Mouse (Mus musculus): Measurements from ENCODE around the gene Cep85l. TPM values are rescaled to one million over a fixed set of nuclear protein-coding genes. Genes with fewer than 3 reads are reported as not detected.

The Cep85l gene
- polyA plus RNA-seq, 1 experiment from 2014 or later = 7.7 TPM

DNA sequence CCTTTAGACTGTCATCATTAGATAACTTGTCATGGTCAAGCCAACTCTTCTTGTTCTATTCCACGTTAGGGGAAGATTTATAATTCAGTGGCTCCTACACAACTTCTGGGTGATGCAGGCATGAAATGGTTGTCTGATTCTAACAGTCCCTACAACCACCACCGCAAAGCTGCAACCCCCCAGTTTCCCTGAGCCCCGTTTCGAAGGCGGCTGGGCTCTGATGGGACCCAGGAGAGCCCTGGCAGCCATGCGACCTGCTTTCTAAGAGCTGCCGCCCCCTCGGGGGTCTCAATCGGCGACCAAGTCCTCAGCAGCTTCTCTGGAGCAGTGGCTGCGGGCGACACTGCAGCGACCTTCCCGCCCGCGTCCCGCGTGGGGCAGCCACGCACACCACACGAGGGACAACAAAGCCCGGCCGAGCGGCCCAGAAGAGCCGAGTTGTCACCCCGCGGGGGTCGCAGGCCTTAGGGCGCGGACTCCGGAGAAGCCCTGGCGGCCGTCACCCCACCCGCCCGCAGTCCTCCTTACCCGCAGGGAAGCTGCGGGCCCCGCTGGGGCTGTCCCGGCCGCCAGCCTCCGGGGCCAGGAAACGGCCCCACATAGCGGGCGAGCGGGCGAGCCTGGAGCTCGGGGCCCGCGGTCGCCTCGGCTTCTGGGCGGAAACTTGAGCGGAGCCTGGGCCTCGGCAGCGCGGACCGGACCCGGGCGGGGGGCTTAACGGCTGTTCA lies 602 bp downstream of the Cep85l start:
- ATAC-seq (ENCODE audit: low FRiP score, low TSS enrichment) = peak; percentile 91
- H3K4me3 ChIP-seq (ENCODE audit: low read length) = peak overlapping the region; percentile 91
- peaks cover 9% of the 10 kb centered on the region; the same call in 1 of the 2 replicates for H3K4me1 ChIP-seq (ENCODE audit: control insufficient read depth, insufficient read depth, low read length)
- H3K27me3 ChIP-seq (ENCODE audit: control insufficient read depth, insufficient read depth, low read length) = no peaks in the 10 kb centered on the region
- no peaks in the 10 kb centered on the region for H3K36me3 ChIP-seq (ENCODE audit: control insufficient read depth, insufficient read depth, low read length)
- peak overlapping the region; percentile 93 for H3K27ac ChIP-seq (ENCODE audit: low read depth, low read length)
- H3K4me2 ChIP-seq (replicated peaks; ENCODE audit: low read depth, low read length) = peak overlapping the region; percentile 74
- H3K9ac ChIP-seq (ENCODE audit: low read depth, low read length) = peak overlapping the region; percentile 96
- no peaks in the 10 kb centered on the region for H3K9me3 ChIP-seq (ENCODE audit: control insufficient read depth, low read length)
- under 1% methylated on average over 44 of the region's 59 CpGs for WGBS

DNA sequence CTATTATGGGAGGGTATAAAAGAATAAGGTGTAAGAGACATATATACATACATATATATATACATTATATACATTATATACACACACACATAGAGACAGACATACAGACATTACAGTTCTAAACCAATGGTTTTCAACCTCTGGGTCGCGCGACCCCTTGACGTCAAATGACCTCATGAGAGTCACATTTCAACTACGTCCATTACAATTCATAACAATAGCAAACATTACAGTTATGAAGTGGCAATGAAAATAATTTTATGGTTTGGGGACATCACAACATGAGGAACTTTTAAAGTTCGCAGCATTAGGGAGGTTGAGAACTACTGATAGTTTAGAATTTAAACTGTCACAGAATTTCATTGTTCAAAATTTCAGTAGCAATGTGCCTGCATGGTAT lies 1.5 kb downstream of the Cep85l start:
- H3K4me2 ChIP-seq (replicated peaks; ENCODE audit: low read depth, low read length) = peak overlapping the region; percentile 74
- 75% methylated on average over 6 of the region's 6 CpGs for WGBS
- no peaks in the 10 kb centered on the region for H3K36me3 ChIP-seq (ENCODE audit: control insufficient read depth, insufficient read depth, low read length)
- H3K27me3 ChIP-seq (ENCODE audit: control insufficient read depth, insufficient read depth, low read length) = no peaks in the 10 kb centered on the region
- no peak for ATAC-seq (ENCODE audit: low FRiP score, low TSS enrichment)
- H3K9ac ChIP-seq (ENCODE audit: low read depth, low read length) = peak overlapping the region; percentile 96; the same call in 1 of the 2 replicates
- no peak overlapping the region for H3K27ac ChIP-seq (ENCODE audit: low read depth, low read length)
- H3K4me1 ChIP-seq (ENCODE audit: control insufficient read depth, insufficient read depth, low read length) = peaks cover 9% of the 10 kb centered on the region; the same call in 1 of the 2 replicates
- H3K9me3 ChIP-seq (ENCODE audit: control insufficient read depth, low read length) = no peaks in the 10 kb centered on the region
- H3K4me3 ChIP-seq (ENCODE audit: low read length) = peak overlapping the region; percentile 91

DNA sequence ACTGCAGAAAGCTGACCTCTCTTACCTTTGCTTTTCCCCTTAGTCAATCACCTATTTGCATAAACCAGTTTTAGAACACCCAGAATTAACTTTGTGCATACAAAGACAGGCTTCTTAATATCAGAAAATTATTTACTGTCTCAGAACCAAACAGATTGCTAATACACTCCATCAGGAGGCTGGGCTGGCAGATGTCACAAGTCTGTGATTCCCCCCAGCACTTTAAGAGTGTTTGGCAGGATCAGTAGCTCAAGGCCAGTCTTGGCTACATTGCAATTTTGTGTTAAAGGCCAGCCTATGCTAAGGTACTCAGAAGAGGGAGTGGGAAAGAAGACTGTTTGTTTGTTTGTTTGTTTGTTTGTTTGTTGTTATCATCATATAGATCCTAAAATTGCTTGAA lies 2.7 kb downstream of the Cep85l start:
- H3K4me2 ChIP-seq (replicated peaks; ENCODE audit: low read depth, low read length) = no peak overlapping the region
- no peaks in the 10 kb centered on the region for H3K36me3 ChIP-seq (ENCODE audit: control insufficient read depth, insufficient read depth, low read length)
- H3K27me3 ChIP-seq (ENCODE audit: control insufficient read depth, insufficient read depth, low read length) = no peaks in the 10 kb centered on the region
- no peak overlapping the region for H3K9ac ChIP-seq (ENCODE audit: low read depth, low read length)
- peaks cover 9% of the 10 kb centered on the region; the same call in 1 of the 2 replicates for H3K4me1 ChIP-seq (ENCODE audit: control insufficient read depth, insufficient read depth, low read length)
- no peak for ATAC-seq (ENCODE audit: low FRiP score, low TSS enrichment)
- H3K4me3 ChIP-seq (ENCODE audit: low read length) = no peak overlapping the region
- no peaks in the 10 kb centered on the region for H3K9me3 ChIP-seq (ENCODE audit: control insufficient read depth, low read length)
- no peak overlapping the region for H3K27ac ChIP-seq (ENCODE audit: low read depth, low read length)

DNA sequence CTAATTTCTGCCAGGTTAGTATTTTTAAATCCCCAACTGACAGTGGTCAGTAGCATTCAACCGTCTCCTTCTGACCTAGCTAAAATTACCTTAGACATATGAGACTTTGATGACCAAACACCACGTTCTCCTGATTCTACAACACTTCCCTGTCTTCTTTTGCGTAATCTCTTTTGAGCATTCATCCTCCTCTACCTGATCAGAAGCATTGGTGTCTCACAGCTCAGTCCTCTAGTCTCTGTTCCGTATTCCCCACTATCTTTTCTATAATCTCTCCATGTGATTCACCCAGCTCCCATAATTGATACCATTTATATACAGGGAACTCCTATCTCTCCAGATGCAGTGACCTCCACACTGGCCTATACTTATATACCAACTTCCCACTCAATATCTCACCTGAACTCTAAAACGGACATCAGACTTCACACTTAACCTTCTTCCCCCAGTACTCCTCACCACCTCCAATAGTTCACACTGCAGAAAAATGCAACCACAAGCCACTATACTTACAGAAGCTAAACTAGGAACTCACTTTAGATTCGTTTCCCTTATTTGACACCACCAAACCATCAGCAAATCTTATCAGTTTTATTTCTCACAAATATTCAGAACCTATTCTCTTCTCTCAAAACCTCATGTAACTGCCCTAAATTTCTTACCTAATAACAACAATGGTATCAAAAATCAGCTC lies 5.7 kb downstream of the Cep85l start:
- Histone ChIP-seq H3K9me3 (ENCODE audit: control insufficient read depth, low read length) (peaks cover 8% of the 10 kb centered on the region), H3K36me3 (ENCODE audit: control insufficient read depth, insufficient read depth, low read length) (no peaks in the 10 kb centered on the region), H3K4me2 (replicated peaks; ENCODE audit: low read depth, low read length) (no peak overlapping the region), H3K4me1 (ENCODE audit: control insufficient read depth, insufficient read depth, low read length) (peaks cover 9% of the 10 kb centered on the region; the same call in 1 of the 2 replicates), H3K9ac (ENCODE audit: low read depth, low read length) (no peak overlapping the region), H3K4me3 (ENCODE audit: low read length) (no peak overlapping the region), H3K27ac (ENCODE audit: low read depth, low read length) (no peak overlapping the region), H3K27me3 (ENCODE audit: control insufficient read depth, insufficient read depth, low read length) (no peaks in the 10 kb centered on the region)
- ATAC-seq (ENCODE audit: low FRiP score, low TSS enrichment) = no peak
- WGBS = 90% methylated on average over 6 of the region's 6 CpGs

DNA sequence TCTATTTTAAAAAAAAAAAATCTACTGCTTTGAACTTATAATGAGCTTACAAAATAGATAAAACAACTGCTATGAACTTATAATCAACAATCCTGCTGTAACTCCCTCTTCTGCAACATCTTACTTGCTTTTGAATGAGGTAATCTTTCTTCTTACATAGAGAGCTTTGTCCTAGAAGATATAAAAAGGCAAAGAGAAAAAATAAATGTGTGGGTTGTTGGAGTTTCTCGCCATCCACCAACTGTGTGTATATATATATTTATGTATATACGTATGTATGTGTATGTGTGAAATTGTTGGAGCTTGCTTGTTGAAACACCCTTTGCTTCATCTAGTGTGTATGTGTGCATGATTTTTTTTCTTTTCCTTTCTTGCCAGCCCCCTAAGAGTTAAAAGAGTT lies 12.5 kb downstream of the Cep85l start:
- Histone ChIP-seq H3K4me3 (ENCODE audit: low read length) (no peak overlapping the region), H3K9ac (ENCODE audit: low read depth, low read length) (no peak overlapping the region), H3K4me1 (ENCODE audit: control insufficient read depth, insufficient read depth, low read length) (no peaks in the 10 kb centered on the region), H3K4me2 (replicated peaks; ENCODE audit: low read depth, low read length) (no peak overlapping the region), H3K27ac (ENCODE audit: low read depth, low read length) (no peak overlapping the region), H3K36me3 (ENCODE audit: control insufficient read depth, insufficient read depth, low read length) (no peaks in the 10 kb centered on the region), H3K27me3 (ENCODE audit: control insufficient read depth, insufficient read depth, low read length) (no peaks in the 10 kb centered on the region), H3K9me3 (ENCODE audit: control insufficient read depth, low read length) (peaks cover 8% of the 10 kb centered on the region)
- WGBS = 99% methylated on average over 2 of the region's 2 CpGs
- no peak for ATAC-seq (ENCODE audit: low FRiP score, low TSS enrichment)

DNA sequence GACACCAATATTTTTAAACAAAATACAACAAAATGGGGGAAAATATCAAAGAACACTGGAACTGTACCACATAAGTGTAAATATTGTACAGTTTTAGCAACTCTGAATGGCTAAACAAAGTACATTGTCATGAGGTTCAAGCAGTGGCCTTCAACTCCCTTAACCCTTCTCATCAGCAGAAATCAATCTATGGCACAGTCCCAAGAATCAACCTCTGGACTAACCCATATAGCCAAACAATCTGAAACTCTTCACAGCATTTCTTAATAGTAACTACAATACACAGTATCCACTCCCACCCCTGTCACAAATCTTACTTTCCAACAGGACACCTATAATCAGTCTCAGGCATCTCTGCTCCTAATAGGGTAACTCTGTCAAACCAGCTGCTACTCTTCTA lies 15.4 kb downstream of the Cep85l start:
- no peaks in the 10 kb centered on the region for H3K36me3 ChIP-seq (ENCODE audit: control insufficient read depth, insufficient read depth, low read length)
- no peak overlapping the region for H3K4me3 ChIP-seq (ENCODE audit: low read length)
- no peak overlapping the region for H3K9ac ChIP-seq (ENCODE audit: low read depth, low read length)
- H3K4me1 ChIP-seq (ENCODE audit: control insufficient read depth, insufficient read depth, low read length) = no peaks in the 10 kb centered on the region
- no peak overlapping the region for H3K4me2 ChIP-seq (replicated peaks; ENCODE audit: low read depth, low read length)
- no peaks in the 10 kb centered on the region for H3K27me3 ChIP-seq (ENCODE audit: control insufficient read depth, insufficient read depth, low read length)
- no peak for ATAC-seq (ENCODE audit: low FRiP score, low TSS enrichment)
- no peak overlapping the region for H3K27ac ChIP-seq (ENCODE audit: low read depth, low read length)
- H3K9me3 ChIP-seq (ENCODE audit: control insufficient read depth, low read length) = no peaks in the 10 kb centered on the region

DNA sequence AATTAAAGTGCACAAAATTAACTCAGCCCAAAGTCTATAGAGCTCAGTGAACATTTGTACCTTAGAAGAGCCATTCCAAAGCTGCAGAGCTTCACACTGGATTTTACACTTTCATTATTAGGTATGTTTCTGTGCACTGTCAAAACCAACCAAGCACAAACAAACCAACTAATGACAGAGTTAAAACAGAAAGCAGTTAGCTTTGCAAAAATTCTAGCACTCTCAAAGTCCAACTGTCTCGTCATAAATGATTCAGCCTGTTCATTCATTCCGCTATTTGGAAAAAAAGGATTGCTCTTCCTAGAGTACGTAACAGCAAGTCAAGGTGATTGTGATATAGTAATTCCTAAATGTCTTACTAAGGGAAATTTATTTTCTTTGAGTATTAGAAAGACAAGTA lies 20.7 kb downstream of the Cep85l start:
- peaks cover 7% of the 10 kb centered on the region for H3K36me3 ChIP-seq (ENCODE audit: control insufficient read depth, insufficient read depth, low read length)
- 92% methylated on average over 3 of the region's 3 CpGs for WGBS
- H3K27ac ChIP-seq (ENCODE audit: low read depth, low read length) = no peak overlapping the region
- H3K27me3 ChIP-seq (ENCODE audit: control insufficient read depth, insufficient read depth, low read length) = no peaks in the 10 kb centered on the region
- H3K4me2 ChIP-seq (replicated peaks; ENCODE audit: low read depth, low read length) = no peak overlapping the region
- no peak for ATAC-seq (ENCODE audit: low FRiP score, low TSS enrichment)
- H3K9me3 ChIP-seq (ENCODE audit: control insufficient read depth, low read length) = no peaks in the 10 kb centered on the region
- H3K4me3 ChIP-seq (ENCODE audit: low read length) = no peak overlapping the region
- no peak overlapping the region for H3K9ac ChIP-seq (ENCODE audit: low read depth, low read length)
- H3K4me1 ChIP-seq (ENCODE audit: control insufficient read depth, insufficient read depth, low read length) = no peaks in the 10 kb centered on the region

DNA sequence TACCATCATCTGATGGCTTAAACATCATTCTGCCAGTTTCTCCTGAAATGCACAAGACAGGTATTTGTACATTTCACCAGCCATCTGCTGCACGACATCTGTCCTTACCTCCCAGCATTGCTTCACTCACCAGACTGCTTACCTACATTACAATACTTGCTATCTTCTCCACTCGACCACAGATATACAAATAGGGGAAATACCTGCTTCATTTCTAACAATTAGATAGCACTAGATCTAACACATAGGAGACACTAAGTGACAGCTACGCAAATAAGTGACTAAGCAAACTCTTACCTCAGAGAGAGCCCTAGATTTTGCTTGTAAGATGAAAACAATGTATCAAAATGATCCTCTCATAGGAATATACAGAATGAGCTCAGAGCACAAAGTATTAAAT lies 26.1 kb downstream of the Cep85l start:
- no peak overlapping the region for H3K4me3 ChIP-seq (ENCODE audit: low read length)
- no peak overlapping the region for H3K4me2 ChIP-seq (replicated peaks; ENCODE audit: low read depth, low read length)
- no peaks in the 10 kb centered on the region for H3K4me1 ChIP-seq (ENCODE audit: control insufficient read depth, insufficient read depth, low read length)
- no peak for ATAC-seq (ENCODE audit: low FRiP score, low TSS enrichment)
- H3K9ac ChIP-seq (ENCODE audit: low read depth, low read length) = no peak overlapping the region
- no peaks in the 10 kb centered on the region for H3K9me3 ChIP-seq (ENCODE audit: control insufficient read depth, low read length)
- H3K36me3 ChIP-seq (ENCODE audit: control insufficient read depth, insufficient read depth, low read length) = peaks cover 7% of the 10 kb centered on the region
- WGBS = 83% methylated on average over 3 of the region's 3 CpGs
- H3K27ac ChIP-seq (ENCODE audit: low read depth, low read length) = no peak overlapping the region
- H3K27me3 ChIP-seq (ENCODE audit: control insufficient read depth, insufficient read depth, low read length) = no peaks in the 10 kb centered on the region

DNA sequence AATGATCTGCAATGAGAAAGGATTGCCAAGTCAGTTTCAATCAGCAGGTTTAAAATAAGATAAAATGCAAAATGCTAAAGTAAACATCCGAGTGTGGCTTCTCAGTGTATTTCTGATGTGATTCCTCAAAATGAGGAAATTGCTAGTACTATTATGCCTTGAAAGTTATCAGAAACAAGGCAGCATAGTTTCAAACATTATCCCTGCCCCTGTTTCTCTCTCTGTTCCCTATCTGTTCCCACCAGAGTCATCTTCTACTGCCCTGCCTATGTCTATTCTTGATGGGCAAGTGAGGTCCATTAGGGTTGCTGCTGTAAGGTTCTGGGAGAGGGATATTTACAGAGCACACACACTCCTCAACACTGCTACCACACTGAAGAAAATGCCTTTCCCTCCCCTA lies 30.5 kb downstream of the Cep85l start:
- Histone ChIP-seq H3K9ac (ENCODE audit: low read depth, low read length) (no peak overlapping the region), H3K4me1 (ENCODE audit: control insufficient read depth, insufficient read depth, low read length) (no peaks in the 10 kb centered on the region), H3K4me2 (replicated peaks; ENCODE audit: low read depth, low read length) (no peak overlapping the region), H3K36me3 (ENCODE audit: control insufficient read depth, insufficient read depth, low read length) (no peaks in the 10 kb centered on the region; the same call in 1 of the 2 replicates), H3K27ac (ENCODE audit: low read depth, low read length) (no peak overlapping the region), H3K4me3 (ENCODE audit: low read length) (no peak overlapping the region), H3K27me3 (ENCODE audit: control insufficient read depth, insufficient read depth, low read length) (no peaks in the 10 kb centered on the region), H3K9me3 (ENCODE audit: control insufficient read depth, low read length) (no peaks in the 10 kb centered on the region)
- 93% methylated on average over 1 of the region's 1 CpGs for WGBS
- ATAC-seq (ENCODE audit: low FRiP score, low TSS enrichment) = no peak
